Mouse (Mus musculus) lung, postnatal 25 days (tissue): Measurements from ENCODE around the gene Vwa7.
"Not testable (repeated sequence)": the region's sequence is repeated elsewhere in the genome, so short reads cannot be mapped to it uniquely, and the experiment has no call there.

ENCODE experiments used
- DNase-seq: peaks from one replicate; pipeline ENCODE4 v3.0.0; 2022; ENCODE audit warnings: low spot score

Vwa7 gene

DNA sequence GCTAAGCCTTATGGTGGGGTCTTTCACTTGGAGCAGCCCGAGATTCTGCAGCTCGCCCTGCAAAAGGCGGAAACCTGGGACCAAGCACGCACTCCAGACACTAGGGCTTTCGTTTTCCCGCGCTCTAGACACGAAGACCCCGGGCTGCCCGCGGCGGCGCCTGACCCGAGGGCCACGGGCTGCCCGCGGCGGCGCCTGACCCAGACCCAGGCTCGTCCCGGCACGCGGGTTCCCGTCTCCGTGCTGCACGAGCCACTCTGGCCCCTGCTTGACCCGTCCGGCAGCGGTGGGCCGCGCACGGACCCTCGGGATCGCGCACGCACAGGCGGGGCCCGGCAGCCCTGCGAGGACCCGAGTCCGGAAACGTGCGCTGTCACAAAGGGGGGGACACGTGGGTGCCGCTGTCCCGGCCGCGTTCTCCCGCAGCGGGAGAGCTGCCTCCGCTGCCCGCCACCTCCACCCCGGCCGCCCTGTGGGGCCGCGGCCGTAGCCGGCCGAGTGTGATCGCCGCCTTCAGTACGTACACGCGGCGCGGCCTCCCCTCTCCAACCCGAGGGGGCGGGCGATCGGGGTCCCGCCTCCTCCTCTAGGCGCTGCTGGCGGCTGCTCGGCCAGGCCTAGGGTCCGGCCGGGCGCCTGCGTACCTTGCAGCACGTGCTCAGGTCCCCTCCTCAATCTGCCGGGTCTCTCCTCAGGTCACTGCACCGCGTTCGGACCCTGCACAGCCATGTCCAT lies 15.5 kb upstream of the Vwa7 start, which contains the start of gene Vars:
Vars (plus strand) TSS at position 271 of the 735 bp plus-strand sequence.
- DNase-seq: peak; percentile 83

DNA sequence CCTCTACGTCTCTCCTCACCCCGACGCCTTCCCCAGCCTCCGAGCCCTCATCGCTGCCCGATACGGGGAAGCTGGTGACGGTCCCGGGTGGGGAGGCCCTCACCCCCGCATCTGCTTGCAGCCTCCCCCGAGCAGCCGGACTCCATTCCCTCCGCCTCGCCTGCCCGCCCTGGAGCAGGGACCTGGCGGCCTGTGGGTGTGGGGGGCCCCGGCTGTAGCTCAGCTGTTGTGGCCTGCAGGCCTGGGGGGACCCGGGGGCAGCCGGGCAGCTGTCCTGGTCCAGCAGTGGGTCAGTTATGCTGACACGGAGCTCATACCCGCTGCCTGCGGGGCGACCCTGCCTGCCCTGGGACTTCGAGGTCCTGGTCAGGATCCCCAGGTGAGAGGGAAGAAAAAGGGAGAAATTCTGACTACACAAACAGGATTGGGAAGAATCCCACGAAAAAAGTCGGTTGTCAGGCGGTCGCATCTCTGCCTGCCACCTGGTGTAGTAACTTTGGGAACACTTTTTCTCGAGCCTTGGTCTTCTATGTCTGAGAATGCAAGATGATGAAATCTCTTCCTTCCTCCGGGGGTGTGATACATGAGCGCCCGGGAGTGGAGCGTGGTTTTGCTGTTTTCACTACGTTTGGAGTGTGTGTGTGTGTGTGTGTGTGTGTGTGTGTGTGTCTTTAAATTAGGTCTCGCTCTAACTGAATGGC lies 14.8 kb upstream of the Vwa7 start:
- no peak for DNase-seq

DNA sequence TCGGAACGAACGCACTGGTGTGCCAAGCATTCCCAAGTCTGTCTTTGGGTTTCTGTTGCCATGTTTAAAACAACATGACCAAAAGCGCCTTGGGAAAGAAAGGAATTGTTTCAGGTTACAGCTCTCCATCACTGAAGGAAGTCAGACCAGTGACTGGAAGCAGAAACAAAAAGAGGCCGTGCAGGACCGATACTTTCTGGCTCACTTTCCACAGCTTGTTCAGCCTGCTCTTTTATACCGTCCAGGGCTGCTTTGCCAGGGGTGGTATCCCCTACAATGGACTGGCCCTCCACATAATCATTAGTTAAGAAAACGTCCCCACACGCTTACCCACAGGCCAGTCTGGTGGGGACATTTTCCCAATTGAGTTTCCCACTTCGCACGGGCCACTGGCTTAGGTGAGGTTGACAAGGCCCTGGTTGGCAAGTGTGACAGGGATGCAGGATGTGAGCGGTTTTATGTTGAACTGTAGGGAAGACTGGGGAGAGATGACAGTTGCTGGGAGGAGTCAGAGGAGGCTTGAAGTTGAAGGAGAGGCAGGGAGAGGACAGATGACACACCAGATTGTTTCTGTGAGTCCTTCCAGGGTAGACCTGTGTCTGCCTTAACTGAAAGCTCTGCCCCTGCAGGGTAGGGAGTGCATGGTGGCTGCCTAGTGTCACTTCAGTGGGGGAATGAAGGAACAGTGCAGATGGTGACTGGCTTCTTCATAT lies 14.1 kb upstream of the Vwa7 start:
- no peak for DNase-seq

DNA sequence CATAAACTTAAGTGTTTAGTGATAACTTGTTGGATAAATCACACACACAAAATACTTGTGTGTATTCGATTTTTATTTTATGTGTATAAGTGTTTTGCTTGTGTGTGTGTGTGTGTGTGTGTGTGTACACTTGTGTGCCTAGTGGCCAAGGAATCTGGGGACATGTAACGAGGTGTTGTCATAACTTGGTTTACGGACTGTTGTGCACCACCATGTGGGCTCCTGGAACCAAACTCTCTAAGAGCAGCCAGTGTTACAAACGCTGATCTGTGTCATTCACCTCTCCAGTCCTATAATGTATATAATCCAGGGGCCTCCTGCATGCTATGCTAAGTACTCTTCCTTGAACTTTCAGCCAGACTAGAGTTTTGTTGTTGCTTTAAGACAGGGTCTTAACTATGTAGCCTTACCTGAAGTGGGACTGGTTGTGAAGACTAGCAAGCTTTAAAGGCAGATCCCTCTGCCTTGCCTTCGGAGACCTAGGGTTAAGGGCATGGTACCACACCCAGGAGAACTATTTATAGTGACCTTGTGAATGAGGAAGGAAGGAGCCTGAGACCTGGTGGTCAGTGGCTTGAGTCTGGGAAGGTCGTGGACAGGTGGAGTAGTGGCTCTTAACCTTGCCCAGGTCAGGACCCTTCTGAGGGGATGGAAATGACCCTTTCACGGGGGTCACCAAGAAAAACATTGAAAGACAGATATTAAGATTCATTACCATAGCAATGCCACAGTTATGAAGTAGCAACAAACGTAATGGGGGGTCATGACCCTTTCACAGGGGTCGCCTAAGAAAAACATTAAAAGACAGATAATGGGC lies 13.1 kb upstream of the Vwa7 start:
- no peak for DNase-seq

DNA sequence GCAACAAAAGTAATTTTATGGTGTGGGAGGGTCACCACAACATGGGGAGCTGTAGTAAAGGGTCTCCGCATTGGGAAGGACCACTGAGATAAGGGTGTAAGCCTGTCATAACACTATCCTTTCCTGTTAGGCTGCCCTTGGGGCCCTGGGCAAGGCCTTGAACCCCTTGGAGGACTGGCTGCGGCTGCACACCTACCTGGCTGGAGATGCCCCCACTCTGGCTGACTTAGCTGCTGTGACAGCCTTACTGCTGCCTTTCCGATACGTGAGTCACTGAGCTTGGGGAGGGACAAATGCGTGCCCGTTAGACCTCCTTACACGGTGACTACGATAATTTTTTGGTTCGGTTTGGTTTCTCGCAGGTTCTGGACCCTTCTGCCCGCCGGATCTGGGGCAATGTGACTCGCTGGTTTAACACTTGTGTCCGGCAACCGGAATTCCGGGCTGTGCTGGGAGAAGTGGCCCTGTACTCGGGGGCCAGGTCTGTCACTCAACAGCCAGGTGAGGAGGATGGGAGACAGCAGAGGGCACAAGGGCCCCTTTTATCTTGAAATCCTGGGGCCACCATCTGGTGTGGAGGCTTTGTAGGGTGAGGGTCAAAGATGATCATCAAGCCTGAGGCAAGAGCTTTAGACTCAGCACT lies 12.2 kb upstream of the Vwa7 start:
- DNase-seq: no peak

DNA sequence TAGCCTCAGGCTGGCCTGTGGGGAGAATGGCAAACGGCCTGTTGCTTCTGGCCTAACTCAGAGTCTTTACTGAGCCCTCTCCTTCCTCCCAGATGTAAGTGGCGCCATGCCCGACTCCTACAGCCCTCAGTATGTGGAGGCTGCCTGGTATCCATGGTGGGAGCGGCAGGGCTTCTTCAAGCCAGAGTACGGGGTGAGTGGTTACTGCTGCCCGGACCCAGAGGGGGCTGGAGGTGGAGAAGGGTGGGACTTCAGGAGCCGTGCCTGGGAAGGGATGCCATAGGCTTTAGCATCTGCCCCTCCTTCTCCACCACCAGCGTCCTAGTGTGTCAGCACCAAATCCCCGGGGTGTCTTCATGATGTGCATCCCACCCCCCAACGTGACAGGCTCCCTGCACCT lies 11.2 kb upstream of the Vwa7 start:
- DNase-seq: no peak

DNA sequence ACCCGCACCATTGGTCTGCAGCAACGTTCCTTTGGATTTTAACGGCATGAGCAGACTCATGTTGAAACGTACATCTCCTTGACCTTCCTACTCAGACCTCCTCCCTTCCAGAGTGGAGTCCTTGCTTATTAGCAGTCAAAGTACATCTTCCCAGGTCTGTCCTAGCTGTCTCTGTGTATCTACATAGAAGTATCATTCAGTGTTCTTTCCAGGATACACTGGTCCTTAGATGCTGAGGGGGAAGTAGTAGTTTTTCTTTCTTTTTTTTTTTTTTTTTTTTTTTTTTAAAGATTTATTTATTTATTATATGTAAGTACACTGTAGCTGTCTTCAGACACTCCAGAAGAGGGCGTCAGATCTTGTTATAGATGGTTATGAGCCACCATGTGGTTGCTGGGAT lies 10.5 kb upstream of the Vwa7 start:
- not testable (repeated sequence) for DNase-seq

DNA sequence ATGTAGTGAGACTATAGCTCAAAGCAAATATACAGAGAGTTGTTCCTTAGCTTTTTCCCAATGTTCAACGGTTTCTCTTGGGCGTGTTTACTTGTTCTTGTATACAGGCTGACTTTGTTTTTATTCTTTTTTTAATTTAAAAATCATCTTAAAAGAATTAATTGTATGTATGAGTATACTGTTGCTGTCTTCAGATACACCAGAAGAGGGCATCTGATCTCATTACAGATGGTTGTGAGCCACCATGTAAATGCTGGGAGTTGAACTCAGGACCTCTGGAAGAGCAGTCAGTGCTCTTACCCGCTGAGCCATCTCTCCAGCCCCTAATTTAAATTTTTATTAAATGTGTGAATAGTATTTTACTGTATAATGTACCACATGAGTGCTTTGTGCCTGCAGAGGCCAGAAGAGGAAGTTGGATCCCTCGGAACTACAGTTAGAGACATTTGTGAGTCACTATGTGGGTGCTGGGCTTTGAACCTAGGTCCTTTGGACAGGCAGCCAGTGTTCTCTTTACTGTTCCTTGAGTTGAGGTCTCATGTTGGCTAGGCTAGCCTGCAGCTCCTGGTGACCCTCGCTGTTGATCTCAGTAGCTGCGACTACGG lies 8.9 kb upstream of the Vwa7 start:
- no peak for DNase-seq

DNA sequence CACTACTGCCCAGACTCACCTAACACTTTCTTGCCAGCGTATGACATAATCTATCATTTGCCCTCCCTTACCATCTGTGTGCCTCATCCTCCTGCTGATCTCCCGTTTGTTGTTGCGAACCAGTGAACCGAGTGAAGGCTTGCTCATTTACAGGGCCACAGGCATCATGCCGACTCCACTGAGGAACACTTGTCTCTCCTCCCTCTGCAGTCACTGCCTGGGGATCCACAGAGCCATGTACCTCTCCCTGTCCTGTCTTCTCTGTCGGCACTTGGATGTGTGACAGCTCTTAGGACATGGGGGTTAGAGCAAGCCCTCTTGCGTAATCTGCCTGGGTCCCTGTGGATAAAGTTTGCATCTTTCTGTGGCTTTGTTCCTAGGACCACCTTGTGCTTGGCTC lies 6.8 kb upstream of the Vwa7 start:
- DNase-seq: no peak

DNA sequence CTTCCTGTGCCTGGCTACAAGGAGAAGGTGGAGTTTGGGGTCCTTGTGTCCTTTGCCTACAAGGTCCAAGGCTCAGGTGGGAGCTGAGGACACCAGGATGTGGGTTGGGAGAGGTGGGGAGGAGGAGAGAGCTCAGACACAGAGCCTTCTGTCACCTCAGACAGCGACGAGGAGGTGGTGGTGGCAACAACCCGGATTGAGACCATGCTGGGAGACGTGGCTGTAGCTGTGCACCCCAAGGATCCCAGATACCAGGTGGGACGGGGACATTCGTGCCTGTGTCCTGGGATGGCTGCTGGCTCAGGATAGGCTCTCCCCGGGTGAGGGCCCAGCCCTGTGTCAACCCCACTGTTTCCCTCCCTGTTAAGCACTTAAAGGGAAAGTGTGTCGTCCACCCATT lies 4.9 kb upstream of the Vwa7 start:
- DNase-seq: no peak

DNA sequence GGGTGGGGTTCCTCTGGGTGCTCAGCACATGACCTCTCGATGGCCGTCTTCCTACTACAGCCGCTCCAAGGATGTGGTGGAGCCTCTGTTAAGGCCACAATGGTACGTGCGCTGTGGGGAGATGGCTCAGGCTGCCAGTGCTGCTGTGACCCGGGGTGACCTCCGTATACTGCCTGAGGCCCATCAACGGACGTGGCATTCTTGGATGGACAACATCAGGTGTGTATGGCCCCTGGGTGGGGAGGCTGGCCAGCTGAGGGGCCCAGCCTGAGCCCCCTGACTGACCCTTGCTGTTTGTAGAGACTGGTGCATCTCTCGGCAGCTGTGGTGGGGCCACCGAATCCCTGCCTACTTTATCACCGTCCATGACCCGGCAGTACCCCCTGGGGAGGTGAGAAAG lies 3.9 kb upstream of the Vwa7 start:
- DNase-seq: no peak

DNA sequence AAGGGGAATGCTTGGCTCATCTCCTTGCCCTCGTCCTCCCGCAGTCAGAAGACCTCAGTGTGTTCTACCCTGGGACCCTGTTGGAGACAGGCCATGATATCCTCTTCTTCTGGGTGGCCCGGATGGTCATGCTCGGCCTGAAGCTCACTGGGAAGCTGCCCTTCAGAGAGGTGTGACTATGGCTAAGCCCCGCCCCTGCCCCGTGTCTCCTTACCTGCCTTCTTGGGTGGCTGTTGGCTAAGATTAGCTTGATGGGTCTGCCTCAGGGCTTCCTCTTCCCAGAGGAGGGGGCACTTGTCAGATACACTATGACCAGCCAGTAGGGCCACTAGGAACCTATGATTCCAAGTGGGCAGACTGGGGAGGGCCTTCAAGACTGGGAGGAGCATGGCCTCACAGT lies 3.2 kb upstream of the Vwa7 start:
- DNase-seq: no peak

DNA sequence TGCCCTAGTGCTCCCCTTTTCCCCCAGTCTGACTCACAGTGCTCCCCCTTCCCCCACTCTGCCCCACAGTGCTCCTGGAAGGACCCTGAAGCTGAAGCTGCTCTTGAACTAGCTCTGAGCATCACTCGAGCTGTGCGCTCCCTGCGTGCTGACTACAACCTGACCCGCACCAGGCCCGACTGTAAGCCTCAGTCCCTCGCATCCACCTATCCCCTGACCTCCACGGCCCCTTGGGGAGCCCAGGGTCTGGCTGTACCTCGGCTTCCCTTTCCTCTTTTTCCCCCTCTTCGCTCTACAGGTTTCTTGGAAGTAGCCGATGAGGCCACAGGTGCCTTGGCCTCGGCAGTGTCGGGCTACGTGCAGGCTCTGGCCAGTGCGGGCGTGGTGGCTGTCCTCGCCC lies 1.1 kb upstream of the Vwa7 start:
- no peak for DNase-seq

DNA sequence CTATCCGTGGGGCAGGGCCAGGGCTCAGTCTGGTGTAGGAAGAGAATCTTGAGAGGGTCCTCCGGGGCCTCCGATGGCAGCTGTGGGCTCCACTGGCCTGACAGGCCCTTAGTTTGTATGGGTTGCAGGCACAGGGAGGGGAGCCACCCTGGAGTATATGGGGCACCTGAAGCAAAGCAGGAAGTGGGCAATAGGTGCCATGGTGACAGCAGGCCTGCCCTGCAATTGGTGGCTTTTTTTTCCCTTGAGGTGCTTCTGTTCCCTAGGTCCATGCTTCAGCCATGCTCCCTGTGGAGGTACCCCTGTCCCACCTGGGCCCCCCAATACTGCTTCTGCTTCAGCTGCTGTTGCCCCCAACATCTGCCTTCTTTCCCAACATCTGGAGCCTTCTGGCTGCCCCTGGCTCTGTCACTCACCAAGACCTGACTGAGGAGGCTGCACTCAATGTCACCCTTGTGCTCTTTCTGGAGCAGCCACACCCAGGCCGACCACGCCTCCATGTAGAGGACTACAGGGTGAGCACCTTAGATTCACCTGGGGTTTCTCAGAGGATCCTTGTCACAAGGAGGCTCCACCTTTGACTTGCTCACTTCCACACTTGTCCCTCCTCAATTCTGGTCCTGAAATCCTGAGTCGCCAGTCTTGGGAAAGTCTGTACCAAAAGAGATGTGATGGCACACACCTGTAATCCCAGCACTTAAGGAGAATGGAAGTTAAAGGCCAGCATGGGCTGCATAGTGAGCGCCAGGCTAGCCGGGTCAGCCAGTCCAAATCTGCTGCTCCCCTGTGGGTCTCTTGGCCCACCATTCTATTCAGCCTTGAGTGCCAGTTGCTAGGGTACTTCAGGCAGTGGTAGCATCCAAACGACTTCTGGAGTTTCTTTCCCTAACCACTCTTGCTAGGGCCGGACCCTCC lies 669 bp downstream of the Vwa7 start:
- no peak for DNase-seq

DNA sequence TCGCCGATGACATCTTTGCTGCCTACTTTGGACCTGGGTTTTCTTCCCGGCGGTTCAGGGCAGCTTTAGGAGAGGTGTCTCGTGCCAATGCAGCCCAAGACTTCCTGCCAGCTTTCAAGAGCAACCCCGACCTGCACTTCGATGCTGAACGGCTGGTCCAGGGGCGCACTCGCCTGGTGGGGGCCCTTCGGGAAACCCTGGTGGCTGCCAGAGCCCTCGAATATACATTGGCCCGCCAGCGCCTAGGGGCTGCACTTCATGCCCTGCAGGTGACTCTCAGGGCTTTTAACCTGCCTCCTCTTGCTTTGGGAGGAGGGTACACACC lies 1.3 kb downstream of the Vwa7 start:
- DNase-seq: no peak

DNA sequence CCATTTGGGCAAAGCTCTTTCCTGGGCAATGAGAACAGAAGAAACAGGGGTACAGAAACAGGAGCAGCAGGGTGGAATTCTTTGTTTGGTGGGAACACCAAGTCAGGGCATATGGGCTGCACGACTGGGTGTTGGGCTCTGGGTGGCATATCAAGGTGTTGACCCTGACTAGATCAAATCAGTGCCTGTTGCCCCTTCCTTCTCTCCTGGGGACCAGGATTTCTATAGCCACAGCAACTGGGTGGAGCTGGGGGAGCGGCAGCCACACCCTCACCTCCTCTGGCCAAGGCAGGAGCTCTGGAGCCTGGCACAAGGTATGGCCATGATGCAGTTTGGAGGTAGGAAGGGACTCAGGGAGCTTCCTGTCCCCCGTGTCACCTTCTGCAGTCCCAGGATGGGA lies 1.8 kb downstream of the Vwa7 start:
- no peak for DNase-seq

DNA sequence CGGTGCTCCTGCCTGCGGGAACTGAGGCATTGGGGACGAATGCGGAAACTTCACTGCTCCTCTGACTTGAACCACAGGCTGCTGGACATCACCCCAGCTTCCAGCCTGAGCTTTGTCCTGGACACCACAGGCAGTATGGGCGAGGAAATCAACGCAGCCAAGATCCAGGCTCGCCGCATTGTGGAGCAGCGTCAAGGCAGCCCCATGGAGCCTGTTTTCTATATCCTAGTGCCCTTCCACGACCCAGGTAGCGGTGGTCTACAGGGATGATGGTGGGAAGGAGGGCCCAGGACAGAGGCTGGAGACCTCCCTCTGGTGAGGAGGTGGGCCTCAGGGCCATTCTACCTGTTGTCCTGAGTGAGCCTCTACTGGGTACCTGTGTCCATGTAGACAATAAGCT lies 3.5 kb downstream of the Vwa7 start:
- no peak for DNase-seq

DNA sequence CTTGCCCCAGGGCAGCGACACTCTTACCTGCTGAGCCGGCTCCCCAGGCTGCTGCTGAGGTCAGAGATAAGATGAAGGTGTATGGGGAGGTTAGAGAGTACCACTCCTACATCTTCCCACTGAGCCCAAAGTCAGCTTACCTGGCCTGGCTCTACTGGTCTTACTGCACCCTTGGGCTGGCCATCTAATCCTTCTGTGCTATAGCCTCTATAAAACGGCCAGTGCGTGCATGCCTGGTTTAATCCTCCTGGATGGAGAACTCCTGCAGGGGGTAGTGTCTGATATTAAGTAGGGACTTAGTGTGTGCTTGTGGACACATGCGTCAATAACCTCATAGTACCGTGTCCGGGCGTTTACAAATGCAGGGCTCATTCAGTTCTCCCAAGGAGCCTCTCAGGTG lies 4.2 kb downstream of the Vwa7 start:
- DNase-seq: no peak

DNA sequence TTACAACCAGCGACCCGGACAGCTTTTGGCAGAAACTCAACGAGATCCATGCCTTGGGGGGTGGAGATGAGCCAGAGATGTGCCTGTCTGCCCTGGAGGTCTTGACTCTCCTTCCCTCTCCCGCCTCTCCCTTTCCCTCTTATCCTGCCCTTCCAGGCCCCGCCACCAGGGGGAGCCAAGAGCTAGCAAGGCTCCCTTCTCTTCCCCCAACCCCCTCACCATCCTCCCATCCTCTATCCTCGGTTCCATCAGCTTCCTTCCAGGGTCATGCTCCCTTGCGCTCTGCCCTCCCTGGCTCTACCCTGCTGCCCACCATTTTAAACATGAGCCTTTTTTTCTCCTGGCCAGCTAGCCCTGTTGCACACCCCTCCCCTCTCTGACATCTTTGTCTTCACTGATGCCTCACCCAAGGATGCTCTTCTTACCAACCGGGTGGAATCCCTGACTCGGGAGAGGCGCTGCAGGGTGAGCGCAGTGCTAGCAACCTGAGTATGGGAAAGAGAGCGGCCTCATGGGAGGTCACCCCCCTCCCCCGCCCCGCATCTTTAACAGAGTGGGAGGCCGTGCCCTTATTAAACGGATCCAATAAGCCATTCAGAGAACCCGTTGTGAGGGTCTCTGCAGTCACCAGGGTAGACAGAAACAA lies 4.9 kb downstream of the Vwa7 start:
- peak; percentile 88 for DNase-seq
